Mouse (Mus musculus) adipocyte (in vitro differentiated cells): Measurements from ENCODE around the gene Arhgap24.

Experiments used
- DNase-seq: peaks from one replicate; pipeline ENCODE4 v3.0.0-alpha.2; 2016; ENCODE audit warnings: low spot score

Arhgap24 gene

DNA sequence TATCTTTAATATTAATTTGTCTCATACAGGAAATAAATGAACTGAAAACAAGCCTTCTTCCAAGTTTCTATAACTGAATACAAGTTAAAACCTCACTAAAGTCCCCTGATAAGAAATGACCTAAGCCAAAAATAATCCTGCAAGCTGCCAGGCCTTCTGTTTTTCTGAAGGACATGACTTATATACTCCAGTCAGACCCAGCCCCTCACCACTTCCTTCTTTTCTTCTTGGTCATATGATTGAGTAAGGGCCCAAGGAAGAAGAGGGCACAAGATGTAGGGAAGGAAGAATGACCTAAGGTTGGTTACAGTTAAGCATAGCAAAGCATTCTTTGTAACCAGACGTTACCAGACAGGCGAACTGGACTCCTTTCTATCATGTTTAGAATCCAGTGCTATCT, 21.1 kb downstream of the Arhgap24 start:
- DNase-seq: no peak

DNA sequence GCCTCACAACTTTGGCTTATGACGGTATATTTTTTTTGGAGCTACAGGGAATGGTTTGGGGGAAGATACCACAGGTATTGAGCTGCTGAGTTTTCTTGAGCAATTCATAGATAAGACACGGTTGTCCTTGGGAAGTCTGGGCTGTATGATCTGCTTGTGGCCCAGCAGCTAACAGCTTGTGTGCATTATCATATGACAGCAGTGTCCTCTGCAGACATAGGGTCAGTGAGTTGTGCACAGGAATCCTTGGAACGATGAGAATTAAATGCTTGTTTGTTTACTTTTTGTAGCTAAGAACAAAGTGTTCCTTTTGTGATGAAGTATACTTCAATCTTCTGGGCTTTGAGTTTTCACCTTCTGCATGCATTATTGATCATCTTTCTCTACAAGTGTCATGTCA, 21.9 kb downstream of the Arhgap24 start:
- DNase-seq: no peak

DNA sequence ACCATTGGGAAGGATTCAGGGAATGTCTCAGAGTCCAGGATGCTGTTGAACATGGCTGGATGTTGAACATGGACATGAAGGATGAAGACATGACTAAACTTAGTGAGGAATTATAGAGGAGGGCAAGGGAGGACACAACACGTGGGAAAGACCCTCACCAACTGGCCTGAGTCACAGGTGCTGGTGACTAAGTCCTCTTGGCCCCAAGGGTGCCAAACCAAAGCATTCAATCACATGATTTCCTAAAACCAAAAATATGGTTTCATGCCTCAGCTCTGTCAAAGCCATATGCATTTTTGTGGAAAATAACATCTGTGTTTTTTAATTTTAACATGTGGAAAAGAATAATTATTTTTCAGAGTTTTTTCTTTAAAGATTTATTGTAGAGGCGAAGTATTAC, 22.7 kb downstream of the Arhgap24 start:
- no peak for DNase-seq

DNA sequence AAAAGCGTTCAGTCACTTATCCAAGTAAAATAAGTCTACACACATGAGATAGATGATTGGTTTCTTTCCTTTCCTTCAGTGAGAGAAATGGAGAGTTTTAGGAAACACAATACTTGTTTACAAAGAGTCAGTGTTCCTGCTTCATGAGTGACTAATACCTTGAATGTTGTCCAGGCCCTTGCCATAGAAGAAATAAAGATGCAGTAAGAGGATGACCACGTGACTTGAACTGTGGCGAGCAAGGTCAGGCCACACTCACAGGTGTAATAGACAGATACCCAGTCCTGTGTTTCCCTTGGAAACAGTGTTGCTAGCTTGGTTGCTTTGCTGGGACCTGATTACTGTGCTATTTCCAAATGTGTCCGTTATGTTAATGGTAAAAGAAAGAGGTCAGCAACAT, 23.4 kb downstream of the Arhgap24 start:
- DNase-seq: no peak

DNA sequence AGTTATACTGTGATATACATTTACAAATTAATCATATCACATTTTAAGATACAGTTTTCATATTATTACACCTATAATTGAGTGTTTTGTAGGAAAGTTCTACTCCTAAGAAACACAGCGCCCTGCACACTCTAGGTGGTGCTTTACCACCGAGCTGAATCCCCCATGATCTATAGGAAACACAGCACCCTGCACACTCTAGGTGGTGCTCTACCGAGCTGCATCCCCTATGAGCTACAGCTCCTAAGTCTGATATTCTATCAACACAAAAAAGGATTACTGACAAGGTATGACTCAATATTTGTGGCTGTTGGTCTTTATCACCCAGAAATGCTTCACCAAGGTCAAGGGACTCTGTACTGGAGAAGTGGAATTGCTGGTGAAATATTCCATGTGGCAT, 27.0 kb downstream of the Arhgap24 start:
- no peak for DNase-seq

DNA sequence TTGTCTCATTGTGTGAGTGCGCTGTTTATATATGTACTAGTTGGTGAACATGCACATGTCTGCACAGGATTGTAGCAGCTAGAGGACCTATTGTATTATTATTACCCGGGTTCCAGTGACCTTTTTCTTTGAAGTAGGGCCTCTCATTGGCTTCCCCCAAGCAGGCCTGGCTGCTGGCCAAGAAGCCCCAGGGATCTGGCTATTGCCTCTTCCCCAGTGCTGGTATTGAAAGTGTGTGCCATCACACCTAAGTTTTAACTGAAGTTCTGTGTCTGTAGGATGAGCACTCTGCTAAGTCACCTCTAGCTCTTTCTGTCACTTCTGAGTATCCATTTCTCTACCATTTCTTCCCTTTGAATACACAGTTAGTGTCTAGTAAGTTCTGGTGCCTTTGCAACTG, 28.2 kb downstream of the Arhgap24 start:
- DNase-seq: no peak

DNA sequence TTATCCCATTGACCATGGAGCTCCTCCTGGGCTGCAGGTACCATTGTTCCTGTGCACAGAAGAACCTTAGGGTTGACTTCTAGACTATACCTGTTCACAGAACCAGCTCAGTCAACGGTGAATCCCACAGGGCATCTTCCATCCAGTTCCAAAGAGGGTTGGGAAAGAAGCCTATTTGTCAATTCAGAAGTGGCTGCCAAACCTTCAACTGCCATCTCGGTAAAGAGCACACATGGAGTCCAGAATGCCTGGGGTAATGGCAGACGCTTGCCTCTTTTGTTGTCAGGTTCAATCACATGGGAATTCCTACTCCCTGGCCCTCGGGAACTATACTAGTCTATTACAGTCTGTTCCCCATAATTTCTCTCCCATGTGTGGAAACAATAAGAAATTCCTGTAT, 30.5 kb downstream of the Arhgap24 start:
- DNase-seq: peak; percentile 53

DNA sequence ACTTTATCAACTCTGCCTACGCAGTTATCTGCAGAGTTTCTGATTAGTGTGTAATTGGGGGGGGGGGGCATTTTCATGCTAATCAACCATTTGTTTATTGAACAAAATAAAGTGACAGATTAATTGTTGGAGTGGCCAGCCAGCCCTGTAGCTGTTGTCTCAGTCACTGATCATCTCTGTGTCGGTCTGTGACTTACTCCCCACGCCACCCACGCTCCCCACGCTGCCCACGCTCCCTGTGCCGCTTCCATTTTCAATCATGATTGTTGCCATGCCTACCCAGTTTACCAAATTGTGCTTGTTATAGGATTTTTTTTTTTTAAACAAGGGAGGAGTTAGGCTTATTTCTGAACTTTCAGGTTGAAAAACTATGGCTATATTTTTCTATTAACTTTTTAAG, 34.3 kb downstream of the Arhgap24 start:
- no peak for DNase-seq

DNA sequence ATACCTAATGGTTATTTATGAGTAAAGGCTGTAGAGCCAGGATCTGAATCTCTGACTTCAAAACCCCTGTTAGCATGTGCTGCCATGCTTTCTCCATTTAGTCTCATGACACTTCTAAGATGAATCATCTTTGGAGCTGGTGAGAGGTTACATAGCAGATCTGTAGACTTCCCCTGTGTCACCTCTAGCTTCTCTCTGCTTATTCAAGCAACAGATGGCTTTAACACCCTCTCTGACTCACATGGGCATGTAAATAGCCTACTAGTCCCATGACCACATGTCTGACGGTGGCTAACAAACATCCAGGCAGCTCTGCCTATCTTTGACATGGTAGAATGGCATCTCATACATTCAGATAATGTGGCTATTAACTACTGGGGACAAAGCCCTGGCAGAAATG, 39.3 kb downstream of the Arhgap24 start:
- no peak for DNase-seq

DNA sequence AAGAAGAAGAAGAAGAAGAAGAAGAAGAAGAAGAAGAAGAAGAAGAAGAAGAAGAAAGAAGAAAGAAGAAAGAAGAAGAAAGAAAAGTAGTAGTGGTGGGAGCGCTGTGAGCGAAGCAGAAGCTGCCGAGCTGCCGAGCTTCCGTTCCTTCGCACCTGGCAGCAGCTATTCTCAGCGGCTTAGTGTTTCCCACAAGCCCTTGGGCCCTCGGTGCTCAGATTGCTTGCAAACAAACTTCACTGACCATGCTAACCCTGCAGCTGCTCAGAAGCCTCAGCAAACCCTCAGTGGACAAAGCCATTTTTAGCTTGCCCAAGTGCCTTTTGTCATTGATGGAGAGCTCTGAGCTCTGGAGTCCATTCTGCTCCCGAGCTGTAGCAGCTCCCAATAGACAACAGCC, 54.1 kb downstream of the Arhgap24 start:
- DNase-seq: no peak

DNA sequence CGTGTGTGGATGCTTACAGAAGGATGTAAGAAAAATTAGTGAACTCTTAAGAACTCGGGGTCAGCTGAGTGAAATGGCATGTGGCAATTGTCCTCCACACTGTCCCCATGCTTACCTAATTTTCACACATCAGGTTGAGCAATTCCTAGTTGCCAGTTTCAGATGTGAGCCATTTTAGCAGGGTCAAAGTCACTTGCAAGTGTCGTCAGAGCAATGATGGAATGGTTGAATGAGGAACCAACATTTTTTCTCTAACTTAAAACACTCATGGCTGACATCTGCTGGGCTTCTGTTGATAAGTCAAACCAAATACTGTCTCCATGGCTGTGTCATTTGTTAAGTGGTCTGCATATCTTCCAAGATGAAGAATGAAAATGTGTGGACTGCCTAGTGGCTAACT, 56.6 kb downstream of the Arhgap24 start:
- no peak for DNase-seq

DNA sequence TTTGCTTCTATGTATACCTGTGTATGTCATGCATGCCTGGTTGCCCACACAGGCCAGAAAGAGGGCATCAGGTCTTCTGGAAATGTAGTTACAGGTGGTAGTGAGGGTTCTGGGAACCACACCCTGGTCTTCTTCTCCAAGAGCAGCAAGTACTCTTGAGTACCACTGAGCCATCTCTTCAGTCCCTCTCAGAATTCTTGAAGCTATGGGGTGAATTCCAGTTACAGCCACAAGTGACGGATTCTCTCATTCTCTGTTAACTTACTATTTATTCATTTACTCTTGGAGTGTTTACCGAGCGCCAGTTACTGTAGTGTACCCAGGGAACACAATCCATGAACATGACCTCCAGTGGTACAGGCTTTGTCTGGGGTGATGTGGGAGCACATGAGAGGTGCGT, 65.1 kb downstream of the Arhgap24 start:
- DNase-seq: no peak

DNA sequence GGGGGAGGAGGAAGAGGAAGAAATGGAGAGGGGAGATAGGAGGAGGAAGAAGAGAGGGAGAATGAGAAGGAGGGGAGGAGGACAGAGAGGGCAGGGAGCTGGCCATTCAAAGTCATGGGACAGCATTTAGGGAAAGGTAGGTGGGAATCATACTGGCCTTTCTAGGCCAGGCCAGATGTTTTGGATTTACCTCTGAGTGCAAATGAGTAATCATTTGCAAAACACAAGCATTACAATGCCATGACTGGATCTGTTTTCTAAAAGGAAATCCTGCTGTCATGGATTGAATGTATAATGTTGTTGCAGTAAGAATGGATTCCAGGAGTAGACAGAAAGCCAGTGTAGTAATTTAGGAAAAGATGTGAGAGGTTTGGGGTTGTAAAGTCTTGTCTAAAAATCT, 66.6 kb downstream of the Arhgap24 start:
- DNase-seq: no peak

DNA sequence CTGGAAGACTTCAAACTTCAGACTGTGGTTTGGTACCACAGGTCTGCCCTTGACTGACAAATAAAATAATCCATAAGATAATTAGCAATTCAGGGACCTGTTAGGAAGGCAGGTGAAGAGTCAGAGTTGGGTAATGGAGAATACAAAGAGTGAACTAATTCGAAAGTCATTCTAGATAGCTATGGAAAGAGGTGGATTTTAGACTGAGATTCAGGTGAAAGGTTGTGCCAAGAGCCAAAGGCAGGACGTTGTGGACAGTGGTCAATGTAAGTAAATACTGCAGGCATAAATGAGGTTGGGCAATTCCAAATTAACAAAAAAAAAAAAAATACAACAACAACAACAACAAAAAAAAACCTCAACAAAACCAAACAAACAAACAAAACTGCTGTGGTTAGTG, 67.2 kb downstream of the Arhgap24 start:
- no peak for DNase-seq

DNA sequence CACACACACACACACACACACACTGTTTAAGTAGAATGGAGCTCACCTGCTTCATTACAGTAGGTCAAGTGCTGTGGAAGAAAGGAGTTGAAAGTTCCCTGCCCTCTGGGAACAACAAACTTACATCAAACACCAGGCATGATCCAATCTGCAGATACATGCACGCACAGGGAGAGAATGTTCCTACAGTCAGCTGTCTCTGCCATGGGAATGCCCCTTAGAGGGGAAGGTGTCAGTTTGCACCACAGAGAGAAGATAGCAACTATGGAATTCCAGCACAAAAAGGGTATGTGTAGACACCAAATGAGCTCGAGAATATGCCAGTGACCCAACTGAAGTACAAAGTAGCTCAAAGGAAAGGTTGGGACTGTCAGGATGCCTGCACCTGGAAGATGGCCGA, 69.0 kb downstream of the Arhgap24 start:
- DNase-seq: no peak

DNA sequence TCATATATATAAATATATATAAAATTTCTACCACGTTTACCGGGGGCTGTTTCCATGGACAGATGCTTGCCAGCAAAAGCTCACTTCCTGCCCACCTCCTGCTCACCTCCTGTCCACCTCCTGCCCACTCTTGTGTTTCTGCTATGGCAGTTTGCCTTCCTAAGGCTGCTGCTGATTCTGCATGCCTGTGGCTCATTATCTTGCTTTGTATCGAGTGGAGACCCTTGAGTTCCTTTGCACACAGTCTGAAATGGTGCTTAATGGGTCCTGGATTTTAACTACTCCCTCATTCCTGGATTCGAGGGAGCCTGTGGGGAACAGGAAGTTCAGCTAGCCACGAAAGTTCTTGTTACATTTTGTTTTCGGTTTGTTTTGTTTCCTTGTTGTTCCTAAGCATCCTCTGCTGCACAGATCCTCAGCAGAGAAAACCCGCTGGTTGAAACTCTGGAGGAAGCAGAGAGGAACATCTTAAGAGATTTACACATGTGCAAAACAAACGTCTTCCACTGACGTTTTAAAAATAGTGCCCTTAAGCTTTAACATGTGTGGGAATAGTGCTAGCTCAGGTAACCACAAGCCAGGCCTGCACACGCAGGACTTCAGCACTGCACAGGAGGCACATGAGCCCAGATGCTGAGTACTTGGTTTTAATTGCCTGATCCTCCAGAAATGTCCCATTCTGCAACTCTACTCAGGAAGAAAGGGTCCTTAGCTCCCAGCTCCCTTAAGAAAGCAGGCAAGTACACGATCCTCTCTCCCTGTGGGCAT, 69.9 kb downstream of the Arhgap24 start:
- DNase-seq: no peak

DNA sequence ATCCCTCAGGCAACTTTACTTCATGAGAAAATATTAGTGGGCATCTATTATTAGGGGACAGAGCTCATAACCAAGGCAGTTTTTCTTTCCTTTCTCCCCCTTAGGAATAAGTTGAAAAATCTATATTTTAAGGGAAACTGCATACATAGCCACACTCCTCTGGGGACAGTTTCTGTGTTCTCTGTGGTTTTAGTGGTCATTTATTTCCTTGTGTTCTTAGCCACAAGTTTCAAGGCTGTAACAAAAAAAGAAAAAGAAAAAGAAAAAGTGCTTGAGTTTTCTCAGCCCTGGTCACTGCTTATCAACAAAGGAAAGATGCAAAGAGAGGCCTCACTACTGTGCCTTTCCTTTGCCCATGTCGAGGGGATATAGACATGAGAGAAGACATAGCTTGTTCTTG, 71.3 kb downstream of the Arhgap24 start:
- no peak for DNase-seq

DNA sequence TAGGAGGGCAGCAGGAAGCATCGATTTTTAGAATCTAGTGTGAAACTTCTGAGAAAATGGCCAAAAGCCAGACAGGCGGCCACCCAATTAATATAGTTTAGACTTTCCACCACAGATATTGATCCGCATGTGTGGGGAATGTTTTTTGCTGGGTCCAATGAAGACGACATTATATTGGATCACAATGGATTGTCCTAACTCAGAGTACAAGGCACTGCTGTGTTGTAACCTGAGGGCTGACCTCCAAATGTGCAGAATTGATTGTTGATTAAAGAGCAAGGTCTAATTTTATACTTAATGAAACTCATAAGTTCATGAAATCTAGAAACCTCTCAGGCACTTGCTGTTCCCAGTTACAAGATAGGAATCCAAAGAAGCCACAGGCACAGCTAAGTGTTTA, 74.8 kb downstream of the Arhgap24 start:
- no peak for DNase-seq

DNA sequence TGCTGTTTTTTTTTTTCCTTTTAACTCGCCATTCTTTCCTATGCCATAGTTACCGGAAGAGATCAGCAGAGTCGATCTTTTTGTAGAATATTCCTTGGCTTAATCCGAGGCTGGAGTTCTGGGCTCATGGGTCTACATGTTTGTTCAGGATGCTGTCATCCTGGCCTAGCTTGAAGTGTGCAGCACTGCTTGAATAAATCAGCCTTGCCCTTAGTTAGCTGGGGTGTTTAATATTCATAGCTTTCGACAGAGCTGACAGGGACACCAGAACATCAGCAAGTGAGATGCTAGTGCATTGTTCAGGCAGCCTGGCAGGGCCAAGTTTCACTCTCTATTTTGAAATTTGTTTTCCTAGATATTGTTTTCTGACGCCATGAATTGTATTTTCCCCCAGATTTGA, 79.1 kb downstream of the Arhgap24 start:
- no peak for DNase-seq

DNA sequence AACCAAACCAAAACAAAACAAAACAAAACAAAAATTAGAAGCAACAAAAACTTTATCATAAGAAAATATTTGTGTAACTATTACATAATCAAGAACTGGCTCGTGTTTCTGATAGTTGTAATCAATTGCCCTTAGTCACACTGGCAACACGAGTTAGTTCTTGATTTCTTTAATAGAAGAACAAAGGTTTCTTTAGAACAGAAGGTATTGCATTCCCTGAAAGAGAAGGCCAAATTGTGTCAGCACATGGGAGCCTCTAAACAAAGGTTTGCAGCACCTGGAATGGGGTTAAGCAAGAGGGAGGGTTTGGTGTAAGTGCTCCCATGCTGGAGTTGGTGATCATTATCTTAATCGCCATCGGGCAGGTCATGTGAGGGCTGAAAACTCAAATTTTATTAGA, 82.8 kb downstream of the Arhgap24 start:
- DNase-seq: no peak

DNA sequence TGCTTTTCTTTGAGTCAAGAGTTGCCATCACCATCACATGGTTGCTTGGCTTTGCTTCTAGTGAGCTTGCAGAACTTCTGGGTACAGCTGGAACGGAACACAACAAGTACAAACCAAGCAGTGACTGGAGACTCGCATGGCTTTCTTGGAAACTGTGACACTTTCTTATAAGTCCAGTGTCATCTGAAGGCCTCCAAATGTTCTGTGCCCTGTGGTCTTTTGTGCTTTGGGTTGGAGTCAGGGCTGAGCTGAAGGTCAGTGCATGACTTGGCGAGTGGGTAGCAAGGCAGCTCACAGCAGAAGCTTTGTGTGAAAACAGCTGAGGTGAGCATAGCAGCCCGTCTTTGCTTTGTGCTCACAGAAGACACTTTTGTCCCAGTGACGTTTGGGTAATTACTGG, 87.6 kb downstream of the Arhgap24 start:
- DNase-seq: peak; percentile 62

DNA sequence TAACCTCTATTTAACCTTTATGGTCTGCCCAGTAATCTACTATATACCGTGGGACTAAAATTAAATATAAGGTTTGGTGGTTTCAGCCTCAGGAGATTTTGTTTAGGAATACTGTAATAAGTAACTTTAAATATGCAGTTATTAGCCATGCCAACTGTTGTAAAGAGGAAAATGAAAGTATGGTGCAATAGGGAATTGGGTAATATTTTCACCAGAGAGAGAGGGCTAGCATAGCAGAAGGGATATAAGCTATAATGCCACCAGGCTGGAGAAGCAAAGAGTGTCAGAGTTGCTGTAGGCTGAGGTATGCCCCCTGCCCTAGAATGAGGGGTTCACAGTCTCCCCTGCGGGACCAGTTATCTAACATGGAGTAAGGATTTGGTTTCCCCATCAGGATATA, 90.3 kb downstream of the Arhgap24 start:
- DNase-seq: peak; percentile 72

DNA sequence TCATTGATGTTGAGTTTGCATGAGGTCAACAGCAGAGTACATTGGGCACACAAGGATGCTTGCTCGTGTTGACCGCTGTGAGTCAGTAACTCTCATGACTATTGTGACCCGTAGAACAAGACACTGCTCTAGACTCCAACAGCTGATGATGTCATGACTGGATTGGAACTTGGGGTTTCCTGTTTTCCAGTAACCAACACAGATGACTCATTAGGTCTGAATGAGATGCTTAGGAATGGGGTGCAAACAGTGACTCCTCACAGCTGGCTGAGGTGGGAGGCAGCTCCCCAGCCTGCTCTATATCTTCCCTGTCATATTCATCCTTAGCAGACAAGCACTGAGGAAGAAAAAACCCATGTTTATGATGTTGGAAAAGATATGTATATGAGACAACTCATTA, 95.6 kb downstream of the Arhgap24 start:
- DNase-seq: no peak

DNA sequence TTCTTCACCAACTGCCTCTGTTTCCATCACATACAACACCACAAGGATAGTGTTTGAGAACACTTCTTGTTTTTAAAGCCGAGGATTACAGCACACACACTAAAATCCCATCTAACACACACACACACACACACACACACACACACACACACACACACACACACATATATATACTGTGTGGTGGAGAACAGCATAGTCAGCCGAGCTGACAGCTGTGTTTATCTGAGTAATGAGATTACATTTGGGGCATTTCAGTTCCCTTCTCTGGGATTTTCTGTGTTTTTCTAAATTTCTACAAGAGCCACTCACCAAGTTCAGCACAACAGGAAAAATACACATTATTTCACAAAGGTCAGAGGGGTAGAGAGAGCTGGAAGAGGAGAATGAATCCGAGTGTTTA, 96.5 kb downstream of the Arhgap24 start:
- no peak for DNase-seq

DNA sequence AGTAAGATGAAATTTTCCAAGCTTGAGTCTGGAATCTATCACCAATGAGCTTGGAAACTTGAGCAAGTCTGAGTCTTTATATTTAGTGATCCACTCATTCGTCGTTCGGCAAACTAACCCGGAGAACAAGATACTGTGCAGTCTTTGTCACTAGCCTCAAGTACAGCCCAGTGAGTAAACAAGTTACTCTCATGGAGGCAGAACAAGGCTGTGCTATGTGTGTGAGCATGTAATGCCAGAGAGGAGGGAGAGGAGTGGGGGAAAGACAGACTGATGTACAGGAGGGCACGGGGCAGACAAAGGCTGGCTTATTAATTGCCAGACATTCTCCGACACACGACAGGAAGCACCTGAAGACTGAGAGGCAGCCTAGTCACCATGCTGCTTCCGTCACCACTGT, 97.2 kb downstream of the Arhgap24 start:
- no peak for DNase-seq
